33 mouse cellular contexts compared by ENCODE assay signal in genomic region chr13:79003313-79003712, GRCm38 (mm10).
"Had no signal": no experiment of that assay in that cellular context is flagged by ENCODE, and none has a peak within 500 bp of the region (broad histone marks: within the 10 kb centered on the region; RNA-seq: fewer than 3 reads in every experiment).

No protein-coding gene starts in this region.

- H3K27me3 ChIP-seq: heart, embryonic 12.5 days; heart, embryonic 13.5 days; heart, embryonic 15.5 days; hindbrain, embryonic 12.5 days; hindbrain, embryonic 13.5 days; hindbrain, embryonic 15.5 days; kidney, embryonic 15.5 days had no signal

- H3K4me2 ChIP-seq: heart, embryonic 11.5 days; heart, embryonic 12.5 days; heart, embryonic 13.5 days; heart, embryonic 15.5 days; hindbrain, embryonic 12.5 days; hindbrain, embryonic 13.5 days; hindbrain, embryonic 14.5 days; hindbrain, embryonic 15.5 days; kidney, embryonic 15.5 days had no signal

- ATAC-seq: hindbrain, embryonic 16.5 days; hindbrain, postnatal 0 days; inflammation-experienced regulatory T-cells, adult 6 months had no signal

- H3K4me3 ChIP-seq: heart, adult 2 months; heart, embryonic 10.5 days; heart, embryonic 12.5 days; heart, embryonic 13.5 days; heart, embryonic 15.5 days; hindbrain, embryonic 10.5 days; hindbrain, embryonic 12.5 days; hindbrain, embryonic 13.5 days; hindbrain, embryonic 15.5 days; kidney, embryonic 15.5 days; layer of hippocampus, adult 2 months had no signal

- H3K9ac ChIP-seq: heart, embryonic 12.5 days; heart, embryonic 13.5 days; heart, embryonic 15.5 days; hindbrain, embryonic 12.5 days; hindbrain, embryonic 13.5 days; hindbrain, embryonic 14.5 days; hindbrain, embryonic 15.5 days; kidney, embryonic 15.5 days had no signal

- H3K36me3 ChIP-seq: heart, embryonic 10.5 days; heart, embryonic 12.5 days; heart, embryonic 13.5 days; heart, embryonic 15.5 days; hindbrain, embryonic 10.5 days; hindbrain, embryonic 12.5 days; hindbrain, embryonic 13.5 days; hindbrain, embryonic 15.5 days; kidney, embryonic 15.5 days had no signal

- H3K27ac ChIP-seq: heart, adult 2 months; heart, embryonic 10.5 days; heart, embryonic 13.5 days; heart, embryonic 15.5 days; hindbrain, embryonic 10.5 days; hindbrain, embryonic 12.5 days; hindbrain, embryonic 13.5 days; hindbrain, embryonic 14.5 days; hindbrain, embryonic 15.5 days; hindbrain, postnatal 0 days; kidney, embryonic 15.5 days; kidney, postnatal 0 days; layer of hippocampus, adult 2 months had no signal

- H3K4me1 ChIP-seq: heart, embryonic 10.5 days; heart, embryonic 12.5 days; heart, embryonic 13.5 days; heart, embryonic 15.5 days; hindbrain, embryonic 10.5 days; hindbrain, embryonic 13.5 days; hindbrain, embryonic 15.5 days; kidney, embryonic 15.5 days had no signal

- DNase-seq: heart, adult 2 months; heart, postnatal 10 days; heart, postnatal 14 days; heart, postnatal 36 days; heart, postnatal 4 days; kidney, adult 11 months; kidney, adult 18-20 months; kidney, adult 2 months; kidney, adult 8-10 months; kidney, adult 9 months; kidney, postnatal 10 days; kidney, postnatal 14 days; kidney, postnatal 25 days; kidney, postnatal 36 days; kidney, postnatal 4 days; layer of hippocampus, adult 9-11 months; layer of hippocampus, postnatal 36 days had no signal

- H3K9me3 ChIP-seq: heart, embryonic 10.5 days; heart, embryonic 12.5 days; heart, embryonic 13.5 days; heart, embryonic 15.5 days; hindbrain, embryonic 10.5 days; hindbrain, embryonic 12.5 days; hindbrain, embryonic 13.5 days; hindbrain, embryonic 15.5 days; kidney, embryonic 15.5 days had no signal
